Mouse (Mus musculus): ENCODE measurements around the gene Trpm7.
"Not testable (repeated sequence)": the region's sequence is repeated elsewhere in the genome, so short reads cannot be mapped to it uniquely, and the experiment has no call there.

The Trpm7 gene

DNA sequence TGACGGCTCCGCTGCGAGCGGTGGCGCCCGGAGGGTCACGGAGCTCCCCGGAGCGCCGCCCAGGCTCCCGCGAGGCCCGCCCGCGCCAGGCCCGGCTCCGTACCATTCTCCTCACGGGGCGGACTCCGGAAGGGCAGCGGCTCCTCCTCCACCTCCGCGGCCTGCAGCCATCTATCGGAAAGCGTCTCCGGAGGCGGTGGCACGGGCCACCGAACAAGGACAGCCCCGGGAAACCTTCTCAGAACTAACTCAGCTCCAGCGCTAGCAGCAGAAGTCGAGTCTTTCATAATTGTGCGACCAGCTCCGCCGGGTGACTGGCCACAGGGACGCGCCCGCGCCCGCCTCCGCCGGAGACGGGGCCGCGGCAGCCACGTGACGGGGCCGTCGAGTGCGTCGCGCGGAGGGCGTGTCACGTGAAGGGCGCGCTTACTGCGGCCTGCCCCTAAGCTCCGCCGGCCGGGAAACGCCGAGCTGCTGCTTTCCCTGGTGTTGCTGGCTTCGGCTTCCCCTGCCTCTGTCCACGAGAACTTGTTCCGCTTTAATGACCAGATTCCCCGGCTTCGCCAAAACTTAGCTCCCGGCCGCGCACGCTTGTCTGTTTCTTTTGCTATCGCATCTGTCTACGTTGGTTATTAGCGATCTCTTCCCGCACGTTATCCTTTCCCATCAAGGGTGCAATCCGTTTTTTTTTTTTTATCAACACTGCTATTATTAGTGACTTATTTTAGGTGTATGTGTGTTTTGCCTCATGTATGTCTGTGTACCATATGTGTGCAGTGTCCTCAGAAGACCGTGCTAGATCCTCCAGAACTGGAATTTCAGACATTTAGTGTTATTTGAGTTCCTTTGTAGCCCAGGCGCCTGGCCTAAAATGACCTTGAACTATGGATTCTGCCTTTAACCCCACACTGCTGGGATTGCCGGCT is at the start of gene Trpm7:
Gene Trpm7 (minus strand): TSS at position 360 of the 926 bp plus-strand sequence.
- peak; percentile 74 for DNase-seq (ENCODE audit: low spot score)

DNA sequence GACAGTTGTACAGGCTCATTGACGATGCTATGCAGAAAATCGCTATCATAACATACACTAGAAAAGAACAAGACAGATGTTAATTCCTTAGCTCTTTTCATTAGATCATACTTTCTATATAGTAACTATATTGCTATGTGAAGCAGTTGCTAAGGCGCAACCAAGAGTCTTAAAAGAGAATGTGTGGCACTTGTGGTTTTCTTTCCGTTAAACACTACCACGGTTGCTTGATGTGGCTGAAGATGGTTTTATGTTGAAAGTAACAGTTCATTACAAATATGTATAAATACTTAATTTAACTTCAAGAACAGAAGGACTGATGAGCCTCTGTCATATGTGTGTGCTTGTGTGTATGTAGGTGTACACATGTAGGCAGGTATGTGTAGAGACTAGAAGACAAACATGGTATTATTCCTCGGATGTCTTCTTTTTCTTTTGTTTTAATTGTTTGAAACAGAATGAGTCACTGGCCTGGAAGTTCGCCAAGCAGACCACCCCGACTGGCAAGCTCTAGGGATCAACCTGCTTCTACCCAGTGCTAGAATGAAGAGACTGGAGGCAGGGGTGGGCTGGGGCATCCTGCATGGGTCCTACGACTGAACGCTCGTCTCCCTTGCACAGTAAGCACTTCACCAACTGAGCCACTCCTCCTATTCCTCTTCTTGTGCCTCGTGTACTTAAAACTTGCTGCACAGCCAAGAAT is 44.5 kb upstream of the Trpm7 start:
- no peak for DNase-seq (ENCODE audit: low spot score)

DNA sequence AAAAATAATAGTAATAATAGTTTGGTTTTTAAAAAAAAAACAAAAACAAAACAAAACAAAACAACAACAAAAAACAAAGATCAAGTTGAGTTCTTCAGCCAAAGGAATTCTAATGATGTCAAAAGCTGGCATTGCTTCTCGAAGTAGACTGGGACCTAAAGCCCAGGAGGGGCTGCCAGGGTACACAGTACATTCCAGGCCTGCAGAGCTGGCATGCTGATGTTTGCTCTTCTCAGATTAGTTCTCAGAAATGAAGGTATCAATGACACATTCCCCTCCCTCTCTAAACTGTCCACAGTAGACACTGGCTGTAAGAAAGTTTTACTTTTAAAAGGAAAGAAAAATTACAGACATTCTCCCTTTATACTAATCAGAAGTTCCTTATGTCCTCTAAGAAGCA is 40.2 kb upstream of the Trpm7 start:
- no peak for DNase-seq (ENCODE audit: low spot score)

DNA sequence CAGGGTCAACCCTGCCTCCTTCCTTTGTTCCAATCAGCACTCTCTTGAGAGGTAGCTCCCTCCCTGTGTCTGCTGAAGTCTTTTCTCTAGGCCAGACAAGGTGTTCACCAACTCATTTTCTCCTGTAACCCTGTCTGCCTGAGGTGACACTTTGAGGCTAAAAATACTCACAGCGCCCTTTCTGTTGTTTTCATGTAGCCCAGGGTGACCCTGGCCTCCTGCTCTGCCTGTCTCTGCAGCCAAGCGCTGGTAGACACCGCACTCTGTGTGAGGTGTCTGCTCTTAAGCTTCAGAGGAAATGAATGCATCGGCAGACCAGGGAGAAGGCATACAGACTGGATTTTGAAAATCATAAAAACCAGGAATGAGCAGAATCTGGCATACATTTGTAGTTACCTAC is 38.1 kb upstream of the Trpm7 start:
- DNase-seq (ENCODE audit: low spot score): no peak

DNA sequence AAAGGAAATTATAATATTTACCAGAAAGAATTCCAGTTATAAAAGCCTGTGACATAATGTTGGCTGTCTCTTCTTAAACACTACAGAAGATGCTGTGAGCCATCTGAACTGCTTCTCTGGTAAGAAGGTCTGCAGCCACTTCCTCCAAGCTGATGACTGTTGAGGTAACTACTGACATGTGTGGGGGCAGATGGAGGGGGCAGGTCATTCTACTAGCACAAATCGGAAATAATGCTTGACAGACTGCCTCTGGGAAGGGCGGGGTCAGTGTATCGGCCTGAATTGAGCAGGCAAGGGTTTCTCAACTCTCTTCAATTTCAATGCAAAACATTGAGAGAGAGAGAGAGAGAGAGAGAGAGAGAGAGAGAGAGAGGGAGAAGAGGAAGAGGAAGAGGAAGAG is 28.1 kb upstream of the Trpm7 start:
- DNase-seq (ENCODE audit: low spot score): no peak

DNA sequence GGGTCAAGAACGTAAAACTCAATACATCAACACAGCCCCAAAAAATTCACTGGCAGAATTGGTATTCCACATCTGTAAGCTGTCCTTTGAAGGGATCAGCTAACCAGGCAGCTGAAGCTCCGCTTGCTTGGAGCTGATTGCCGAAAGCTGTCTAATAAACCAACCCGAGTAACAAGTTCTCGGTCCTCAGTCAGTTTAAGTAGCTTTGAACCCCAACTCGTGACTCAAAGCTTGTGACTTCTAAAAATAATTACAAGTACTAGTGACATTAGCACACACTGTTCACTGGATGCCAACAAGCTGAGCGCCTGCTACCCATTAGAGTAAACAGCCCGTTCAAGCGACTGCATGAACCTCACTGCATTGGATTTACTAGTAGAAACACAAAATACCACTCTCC is 21.5 kb upstream of the Trpm7 start:
- no peak for DNase-seq (ENCODE audit: low spot score)

DNA sequence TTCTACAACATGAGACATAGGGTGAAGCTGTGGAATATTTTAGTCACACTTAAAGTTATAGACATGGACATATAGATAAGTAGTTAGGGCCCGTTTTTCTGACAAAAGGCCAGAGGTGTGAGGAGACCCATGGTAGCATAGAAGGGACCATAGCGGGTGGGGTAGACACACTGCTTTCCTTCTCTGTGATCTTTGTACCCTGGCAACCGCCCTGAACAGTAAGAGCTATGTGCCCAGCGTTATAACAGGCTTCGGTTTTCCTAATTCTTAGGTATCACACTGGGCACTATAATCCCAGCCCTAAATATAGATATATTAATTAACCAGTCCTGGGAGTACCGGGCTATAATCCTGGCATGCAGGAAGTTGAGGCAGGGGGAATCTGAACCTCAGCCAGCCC is 20.9 kb upstream of the Trpm7 start:
- no peak for DNase-seq (ENCODE audit: low spot score)

DNA sequence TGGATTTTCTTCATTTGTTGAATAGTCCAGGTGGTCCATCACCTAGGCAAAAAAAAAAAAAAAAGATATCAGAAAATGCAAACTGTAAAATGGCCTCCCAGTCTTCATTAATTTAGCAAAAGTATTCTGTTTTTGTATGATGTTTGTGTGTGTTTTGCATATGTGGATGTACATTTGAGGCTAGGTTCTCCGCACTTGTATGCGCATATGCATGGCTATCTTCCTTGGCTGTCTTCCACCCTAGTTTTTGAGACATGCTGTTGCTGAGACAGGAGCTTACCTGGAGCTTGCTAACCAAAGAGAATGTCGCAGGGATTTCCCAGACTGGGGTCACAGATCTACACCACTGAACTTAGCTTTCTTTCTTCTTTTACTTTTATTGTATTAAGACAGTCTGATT is 18.2 kb upstream of the Trpm7 start:
- DNase-seq (ENCODE audit: low spot score): no peak

DNA sequence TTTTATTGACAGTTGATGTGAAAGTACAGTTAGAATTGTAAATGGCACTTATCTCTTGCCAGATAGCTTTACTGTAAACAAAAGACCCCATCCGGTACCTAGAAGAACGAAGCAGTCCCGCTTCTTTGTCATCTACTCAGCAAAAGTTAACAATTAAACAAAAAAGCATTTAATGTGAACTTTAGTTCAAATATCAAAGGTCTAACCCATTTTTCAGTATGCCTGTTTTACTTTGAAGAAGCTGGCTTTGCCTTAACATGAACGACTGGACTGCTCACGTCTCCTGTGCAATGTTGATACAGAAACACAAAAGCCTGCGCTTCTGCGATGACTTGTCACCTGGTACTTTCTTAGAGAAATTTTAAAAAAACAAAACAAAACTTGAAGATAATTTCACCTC is 16.3 kb upstream of the Trpm7 start:
- DNase-seq (ENCODE audit: low spot score): no peak

DNA sequence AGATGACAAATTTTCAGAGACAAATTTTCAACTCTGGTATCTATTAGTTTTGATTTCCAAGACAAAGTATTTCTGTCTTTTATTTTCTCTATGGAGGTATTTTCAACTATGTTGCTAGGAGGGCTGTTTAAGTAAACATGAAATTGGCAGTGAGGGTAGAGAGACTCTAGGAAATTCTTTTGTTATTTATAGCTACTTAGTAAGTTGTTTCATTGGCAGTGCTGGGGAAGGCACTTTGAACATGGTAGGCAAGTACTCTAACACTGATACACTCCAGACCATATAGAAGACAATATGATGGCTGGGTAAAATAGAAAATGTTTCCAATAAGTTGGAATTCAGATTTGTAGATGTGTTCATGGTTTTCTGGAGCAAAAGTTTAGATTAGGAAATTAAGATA is 15.7 kb upstream of the Trpm7 start:
- DNase-seq (ENCODE audit: low spot score): no peak

DNA sequence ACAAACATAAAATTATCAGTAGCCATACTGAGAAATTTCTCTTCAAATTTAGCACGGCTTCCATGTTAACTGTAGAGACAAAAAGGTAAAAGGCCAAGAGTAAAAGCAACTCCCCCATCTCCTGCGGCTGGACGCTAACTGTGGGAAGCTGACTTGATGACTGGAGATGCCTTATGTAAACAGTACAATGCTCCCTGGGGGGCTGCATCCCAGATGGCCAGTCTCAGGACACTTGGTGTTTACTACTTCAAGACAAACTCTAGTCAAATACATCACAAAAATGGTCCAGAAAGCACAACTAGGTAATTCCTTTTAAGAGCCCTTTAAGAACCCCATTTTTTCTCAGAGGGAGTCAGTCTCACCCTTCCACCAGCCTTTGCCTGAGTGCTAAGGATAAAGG is 11.1 kb upstream of the Trpm7 start:
- DNase-seq (ENCODE audit: low spot score): no peak

DNA sequence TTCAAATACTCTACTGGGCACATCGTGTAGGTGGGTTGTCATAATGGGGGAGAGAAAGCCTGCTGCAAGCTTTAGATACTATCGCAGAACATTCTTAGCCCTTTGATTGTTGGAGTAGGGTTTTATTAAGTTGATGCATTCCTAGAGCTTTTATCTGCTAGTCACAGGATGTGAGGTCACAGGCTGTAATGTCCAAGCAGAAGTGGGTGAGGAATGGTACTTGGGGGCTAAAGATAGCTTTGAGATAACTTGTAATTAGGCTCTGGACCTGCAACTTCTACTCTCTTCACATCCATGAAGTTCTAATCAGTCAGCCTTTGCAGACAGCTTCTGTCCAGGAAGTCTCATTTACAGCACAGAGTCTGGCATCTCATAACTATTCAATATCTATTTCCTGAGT is 9.8 kb upstream of the Trpm7 start:
- no peak for DNase-seq (ENCODE audit: low spot score)

DNA sequence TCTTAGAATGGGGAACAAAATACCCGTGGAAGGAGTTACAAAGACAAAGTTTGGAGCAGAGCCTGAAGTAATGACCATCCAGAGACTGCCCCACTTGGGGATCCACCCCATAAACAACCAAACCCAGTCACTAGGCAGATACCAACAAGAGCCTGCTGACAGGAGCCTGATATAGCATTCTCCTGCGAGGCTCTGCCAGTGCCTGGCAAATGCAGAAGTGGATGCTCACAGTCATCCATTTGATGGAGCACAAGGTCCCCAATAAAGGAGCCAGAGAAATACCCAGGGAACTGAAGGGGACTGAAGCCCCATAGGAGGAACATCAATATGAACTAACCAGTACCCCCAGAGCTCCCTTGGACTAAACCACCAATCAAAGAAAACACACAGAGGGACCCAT is 6.7 kb upstream of the Trpm7 start:
- not testable (repeated sequence) for DNase-seq (ENCODE audit: low spot score)

DNA sequence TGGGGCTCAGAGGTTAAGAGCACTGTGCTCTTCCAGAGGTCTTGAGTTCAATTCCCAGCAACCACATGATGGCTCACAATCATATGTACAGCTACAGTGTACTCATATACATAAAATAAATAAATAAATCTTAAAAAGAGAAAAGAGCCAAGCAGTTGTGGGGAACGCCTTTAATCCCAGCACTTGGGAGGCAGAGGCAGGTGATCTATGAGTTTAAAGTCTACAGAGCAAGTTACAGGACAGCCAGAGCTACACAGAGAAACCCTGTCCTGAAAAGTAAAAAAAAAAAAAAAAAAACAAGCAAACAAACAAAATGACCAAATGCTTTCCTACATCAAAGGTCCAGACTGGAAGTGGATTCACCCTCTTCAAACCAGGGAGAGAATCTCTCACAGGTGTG is 2.0 kb upstream of the Trpm7 start:
- DNase-seq (ENCODE audit: low spot score): no peak

DNA sequence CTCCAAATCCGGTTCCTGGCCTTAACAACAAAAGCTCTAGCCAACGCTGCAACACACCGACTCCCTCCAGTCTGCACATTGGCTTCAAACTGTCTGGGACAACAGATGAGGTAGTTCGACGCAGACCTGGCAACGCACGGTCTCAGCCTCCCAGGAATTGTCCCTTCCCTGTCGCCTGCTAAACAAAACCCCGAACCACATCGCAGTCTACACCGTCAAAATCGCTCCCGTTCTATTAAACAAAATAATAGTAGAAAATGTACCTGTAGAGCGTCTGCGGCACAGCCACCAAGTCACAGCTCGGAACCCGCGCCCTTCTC is 554 bp downstream of the Trpm7 start:
- peak; percentile 13 for DNase-seq (ENCODE audit: low spot score)

DNA sequence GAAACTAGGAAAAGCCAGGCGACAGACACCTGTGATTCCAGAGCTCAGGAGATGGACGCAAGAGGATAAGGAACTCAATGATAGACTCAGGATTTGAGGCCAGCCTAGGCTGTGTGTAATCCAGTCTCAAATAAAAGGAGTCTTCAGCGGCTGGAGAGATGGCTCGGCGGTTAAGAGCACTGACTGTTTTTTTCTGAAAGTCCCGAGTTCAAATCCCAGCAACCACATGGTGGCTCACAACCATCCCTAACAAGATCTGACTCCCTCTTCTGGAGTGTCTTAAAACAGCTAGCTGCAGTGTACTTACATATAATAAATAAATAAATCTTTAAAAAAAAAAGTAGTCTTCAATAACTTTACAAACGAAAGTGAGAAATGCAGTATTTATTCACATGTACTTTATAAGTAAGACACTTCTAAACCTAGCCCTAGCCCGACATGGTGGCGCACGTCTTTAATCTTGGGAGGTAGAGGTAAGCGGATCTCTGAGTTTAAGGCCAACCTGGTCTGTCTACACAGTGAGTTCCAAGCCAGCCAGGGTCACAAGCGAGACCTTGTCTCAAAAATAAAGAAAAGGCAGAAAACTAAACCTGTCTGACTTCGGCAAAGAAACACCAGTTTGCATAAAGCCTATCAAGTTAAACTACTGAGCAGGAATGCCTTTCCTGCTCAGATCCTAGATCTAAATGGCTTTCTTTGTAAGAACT is 1.1 kb downstream of the Trpm7 start:
- DNase-seq (ENCODE audit: low spot score): no peak

DNA sequence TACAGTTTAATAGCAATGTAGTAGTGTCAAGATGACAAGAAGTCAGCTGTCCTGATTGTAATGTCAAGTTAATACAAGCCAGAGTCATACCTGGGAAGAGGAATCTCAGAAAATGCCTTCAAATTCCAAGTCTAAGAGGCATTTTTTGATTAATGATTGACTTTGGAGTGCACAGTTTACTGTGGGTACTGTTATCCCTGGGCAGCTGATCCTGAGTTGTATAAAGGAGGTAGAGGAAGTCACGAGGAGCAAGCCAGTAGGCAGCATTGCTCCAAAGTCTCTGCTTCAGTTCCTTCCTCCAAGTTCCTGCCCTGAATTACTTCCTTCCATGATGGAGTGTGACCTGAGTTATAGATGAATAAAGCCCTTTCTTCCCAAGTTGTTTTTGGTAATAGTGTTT is 9.7 kb downstream of the Trpm7 start:
- DNase-seq (ENCODE audit: low spot score): no peak

DNA sequence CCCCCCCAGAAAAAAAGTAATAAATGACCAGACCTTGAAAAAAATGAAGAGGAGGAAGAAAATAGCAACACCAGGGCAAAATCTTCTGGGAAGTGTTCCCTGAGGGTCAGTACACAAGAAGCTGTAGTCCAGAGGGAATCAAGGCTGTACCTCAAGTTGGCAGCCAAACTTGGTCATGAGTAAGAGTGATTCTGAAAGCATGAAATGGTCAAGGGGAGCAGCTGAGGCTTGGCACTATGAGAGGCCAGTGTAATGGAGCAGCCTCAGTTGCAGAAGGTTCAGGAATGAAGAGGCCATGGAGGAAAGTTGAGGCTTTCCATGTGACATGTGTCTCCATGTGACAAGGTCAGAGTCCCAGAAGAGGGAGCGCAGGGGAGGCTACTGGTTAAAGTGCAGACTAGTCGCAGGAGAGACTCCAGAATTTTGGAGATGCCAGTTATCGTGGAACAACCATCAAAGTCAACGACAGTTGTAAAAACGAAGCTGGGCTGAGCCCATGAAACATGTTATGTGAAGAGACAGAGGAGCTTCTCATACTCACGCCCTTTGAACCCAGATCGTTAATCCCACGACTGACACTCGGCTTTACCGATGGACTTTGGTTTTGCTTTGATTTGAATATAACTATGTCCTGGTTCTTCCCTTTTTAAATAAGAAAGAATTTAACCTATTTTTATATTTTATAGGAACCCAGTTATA is 10.4 kb downstream of the Trpm7 start:
- no peak for DNase-seq (ENCODE audit: low spot score)

DNA sequence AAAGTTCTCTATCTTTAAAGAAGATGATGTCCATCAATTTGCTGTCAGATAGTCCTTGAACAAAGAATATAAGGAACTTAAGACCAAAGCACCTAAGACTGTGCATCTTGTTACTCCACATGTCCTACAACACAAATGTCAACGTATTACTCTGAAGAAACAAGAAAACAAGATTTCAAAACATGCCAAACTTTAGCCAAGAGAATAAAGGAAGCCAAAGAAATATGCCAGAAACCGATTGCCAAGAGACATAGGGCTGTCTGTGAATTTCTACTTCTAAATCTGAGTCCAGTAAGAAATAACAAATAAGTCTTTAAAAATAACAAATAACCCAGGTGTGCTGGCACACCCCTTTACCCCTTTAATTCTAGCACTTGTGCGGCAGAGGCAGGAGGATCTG is 11.0 kb downstream of the Trpm7 start:
- no peak for DNase-seq (ENCODE audit: low spot score)

DNA sequence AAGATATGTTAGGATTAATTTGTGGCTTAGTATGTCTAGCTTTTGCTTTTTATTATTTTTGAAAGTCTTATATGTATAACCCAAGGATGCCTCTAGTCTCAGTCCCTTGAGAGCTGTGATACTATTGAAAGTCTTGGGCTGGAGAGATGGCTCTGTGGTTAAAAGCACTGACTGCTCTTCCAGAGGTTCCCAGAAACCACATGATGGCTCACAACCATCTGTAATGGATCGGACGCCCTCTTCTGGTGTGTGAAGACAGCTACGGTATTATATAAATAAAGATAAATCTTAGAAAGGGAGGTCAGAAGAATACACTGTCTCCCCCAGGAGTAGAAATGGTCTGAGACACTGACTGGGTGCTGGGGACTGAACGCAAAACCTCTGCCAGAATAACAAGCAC is 31.3 kb downstream of the Trpm7 start:
- no peak for DNase-seq (ENCODE audit: low spot score)

DNA sequence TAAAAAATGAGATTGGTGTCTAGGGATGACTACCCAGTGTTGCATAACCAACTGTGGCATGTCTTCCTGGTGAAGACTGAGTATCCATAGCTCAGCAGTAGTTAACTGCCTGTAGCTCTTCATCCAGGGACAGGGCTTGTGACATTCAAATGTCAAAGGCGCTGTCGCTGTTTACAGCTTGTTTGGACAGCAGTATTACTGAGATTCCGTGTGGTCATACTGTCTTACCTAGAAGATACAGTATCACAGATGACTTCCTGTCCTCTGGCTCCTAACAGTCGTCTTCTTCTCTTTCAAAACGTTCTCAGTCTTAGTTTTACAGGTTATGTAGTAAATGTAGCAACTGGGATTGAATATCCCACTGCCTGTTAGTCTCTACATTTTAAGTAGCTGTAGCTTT is 37.2 kb downstream of the Trpm7 start:
- no peak for DNase-seq (ENCODE audit: low spot score)

DNA sequence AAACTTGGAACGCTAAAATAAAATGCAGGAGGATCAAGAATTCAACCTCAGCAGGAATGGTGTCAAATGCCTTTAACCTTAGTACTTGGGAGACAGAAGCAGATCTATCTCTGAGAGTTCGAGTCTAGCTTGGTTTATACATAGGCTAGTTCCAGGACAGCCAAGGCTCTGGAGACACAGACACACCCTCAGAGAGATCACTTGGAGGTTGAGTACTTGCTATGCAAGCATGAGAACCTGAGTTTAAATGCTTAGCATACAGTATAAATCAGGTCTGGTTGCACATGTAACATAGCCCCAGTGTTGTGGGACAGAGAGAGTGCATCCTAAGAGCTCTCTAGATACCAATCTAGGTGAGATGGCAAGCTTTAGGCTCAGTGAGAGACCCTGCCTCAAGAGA is 58.6 kb downstream of the Trpm7 start:
- DNase-seq (ENCODE audit: low spot score): no peak

All from ovary, postnatal 10 days (tissue).